Mouse (Mus musculus) embryonic facial prominence, embryonic 10.5 days (tissue): ENCODE results near the gene Ergic1. TPM values are rescaled to one million over a fixed set of nuclear protein-coding genes. Genes with fewer than 3 reads are reported as not detected.

Experiments used
- microRNA-seq: library from miRNA; unstranded; fragments of <30 nt; microRNA quantifications from one replicate; pipeline ENCODE4, GENCODE M21; 2017
- polyA plus RNA-seq: library from polyadenylated mRNA; unstranded; fragments of >200 nt; fragmentation: Nextera tagmentation; extraction: Ambion mirVana; gene quantifications from 2 replicates; pipeline ENCODE4 v1.2.1, GENCODE M21; 2016

Gene Ergic1
- polyA plus RNA-seq, 1 experiment from 2014 or later = 109 TPM

Small RNA genes within 50 kb of the gene (microRNA-seq; reads per million reads assigned to microRNA genes)
- not detected for gene Gm22420

Other genes with a start within 250 kb of the Ergic1 start
- gene Neurl1b, start 146.7 kb upstream of the Ergic1 start, polyA plus RNA-seq = 0.16 TPM in 2 replicates
- 22.5 and 23.3 TPM in 2 replicates for gene Dusp1, start 639 bp downstream of the Ergic1 start, polyA plus RNA-seq
- gene Atp6v0e, start 101.7 kb downstream of the Ergic1 start, polyA plus RNA-seq = 118 and 120 TPM in 2 replicates
- 3.1 and 4.7 TPM in 2 replicates for gene Crebrf, start 154.2 kb downstream of the Ergic1 start, polyA plus RNA-seq
- 44.4 and 51.0 TPM in 2 replicates for gene Bnip1, start 219.6 kb downstream of the Ergic1 start, polyA plus RNA-seq